Mouse (Mus musculus): ENCODE results near the gene Trim50. TPM values are rescaled to one million over a fixed set of nuclear protein-coding genes. Genes with fewer than 3 reads are reported as not detected.
"Not testable (repeated sequence)": the region's sequence is repeated elsewhere in the genome, so short reads cannot be mapped to it uniquely, and the experiment has no call there.

Gene Trim50
- polyA plus RNA-seq, 1 experiment = not detected

GRCm38 (mm10) chr5:135369196-135369595 lies 16.1 kb downstream of the Trim50 start:
- DNase-seq (ENCODE audit: low read depth) = not testable (repeated sequence)

GRCm38 (mm10) chr5:135369787-135370654 lies 16.9 kb downstream of the Trim50 start, which contains the start of gene Nsun5:
TSS of gene Nsun5 (plus strand) at chr5:135369953.
- no peak for DNase-seq (ENCODE audit: low read depth)

GRCm38 (mm10) chr5:135371195-135371594 lies 18.1 kb downstream of the Trim50 start:
- no peak for DNase-seq (ENCODE audit: low read depth)

GRCm38 (mm10) chr5:135373601-135374000 lies 20.5 kb downstream of the Trim50 start:
- no peak for DNase-seq (ENCODE audit: low read depth)

- no peak for DNase-seq (ENCODE audit: low read depth)
These were observed 22.1 kb downstream of the Trim50 start for GRCm38 (mm10) chr5:135375167-135375566.

- DNase-seq (ENCODE audit: low read depth) = no peak
These were observed 23.2 kb downstream of the Trim50 start for GRCm38 (mm10) chr5:135376341-135376740.

- peak; percentile 82 for DNase-seq (ENCODE audit: low read depth)
These were observed 27.6 kb downstream of the Trim50 start for GRCm38 (mm10) chr5:135380681-135381080.

- peak; percentile 73 for DNase-seq (ENCODE audit: low read depth)
These were observed 28.3 kb downstream of the Trim50 start for GRCm38 (mm10) chr5:135381356-135381925.

- DNase-seq (ENCODE audit: low read depth) = no peak
These were observed 29.7 kb downstream of the Trim50 start for GRCm38 (mm10) chr5:135382746-135383145.

GRCm38 (mm10) chr5:135383771-135384170 lies 30.7 kb downstream of the Trim50 start:
- no peak for DNase-seq (ENCODE audit: low read depth)

- DNase-seq (ENCODE audit: low read depth) = no peak
These were observed 41.1 kb downstream of the Trim50 start, which contains the start of gene Pom121 for GRCm38 (mm10) chr5:135394004-135394823. TSS of gene Pom121 (minus strand) at chr5:135394546.

GRCm38 (mm10) chr5:135395826-135396225 lies 42.7 kb downstream of the Trim50 start:
- no peak for DNase-seq (ENCODE audit: low read depth)

- no peak for DNase-seq (ENCODE audit: low read depth)
These were observed 46.3 kb downstream of the Trim50 start for GRCm38 (mm10) chr5:135399382-135399781.

GRCm38 (mm10) chr5:135400244-135400643 lies 47.1 kb downstream of the Trim50 start:
- no peak for DNase-seq (ENCODE audit: low read depth)

- DNase-seq (ENCODE audit: low read depth) = no peak
These were observed 51.5 kb downstream of the Trim50 start for GRCm38 (mm10) chr5:135404623-135405022.

GRCm38 (mm10) chr5:135405437-135405836 lies 52.3 kb downstream of the Trim50 start:
- DNase-seq (ENCODE audit: low read depth) = no peak

- DNase-seq (ENCODE audit: low read depth) = no peak
These were observed 55.0 kb downstream of the Trim50 start for GRCm38 (mm10) chr5:135408114-135408513.

- DNase-seq (ENCODE audit: low read depth) = no peak
These were observed 57.2 kb downstream of the Trim50 start for GRCm38 (mm10) chr5:135410266-135410665.
